Mouse (Mus musculus): ENCODE data around the gene Ghrh.

Ghrh gene

GRCm38 (mm10) chr2:157308273-157308917 lies 38.9 kb downstream of the Ghrh start:
- DNase-seq (ENCODE audit: low spot score): no peak

- peak; percentile 26 for DNase-seq (ENCODE audit: low spot score)
Observed at GRCm38 (mm10) chr2:157307715-157308265, 39.5 kb downstream of the Ghrh start.

- peak; percentile 28 for DNase-seq (ENCODE audit: low spot score)
Observed at GRCm38 (mm10) chr2:157306091-157307032, 40.9 kb downstream of the Ghrh start.

- DNase-seq (ENCODE audit: low spot score): no peak
Observed at GRCm38 (mm10) chr2:157303096-157303495, 44.2 kb downstream of the Ghrh start.

- no peak for DNase-seq (ENCODE audit: low spot score)
Observed at GRCm38 (mm10) chr2:157300051-157300450, 47.3 kb downstream of the Ghrh start.

GRCm38 (mm10) chr2:157296105-157296689 lies 51.1 kb downstream of the Ghrh start:
- no peak for DNase-seq (ENCODE audit: low spot score)

GRCm38 (mm10) chr2:157292093-157292492 lies 55.2 kb downstream of the Ghrh start:
- DNase-seq (ENCODE audit: low spot score): peak; percentile 79

GRCm38 (mm10) chr2:157288996-157289395 lies 58.3 kb downstream of the Ghrh start:
- no peak for DNase-seq (ENCODE audit: low spot score)

- peak; percentile 74 for DNase-seq (ENCODE audit: low spot score)
Observed at GRCm38 (mm10) chr2:157287542-157287941, 59.8 kb downstream of the Ghrh start.

GRCm38 (mm10) chr2:157283321-157283720 lies 64.0 kb downstream of the Ghrh start:
- DNase-seq (ENCODE audit: low spot score): no peak

All from adipocyte (in vitro differentiated cells).